Comparison of ENCODE assay signal across 11 mouse cellular contexts in the genomic region with DNA sequence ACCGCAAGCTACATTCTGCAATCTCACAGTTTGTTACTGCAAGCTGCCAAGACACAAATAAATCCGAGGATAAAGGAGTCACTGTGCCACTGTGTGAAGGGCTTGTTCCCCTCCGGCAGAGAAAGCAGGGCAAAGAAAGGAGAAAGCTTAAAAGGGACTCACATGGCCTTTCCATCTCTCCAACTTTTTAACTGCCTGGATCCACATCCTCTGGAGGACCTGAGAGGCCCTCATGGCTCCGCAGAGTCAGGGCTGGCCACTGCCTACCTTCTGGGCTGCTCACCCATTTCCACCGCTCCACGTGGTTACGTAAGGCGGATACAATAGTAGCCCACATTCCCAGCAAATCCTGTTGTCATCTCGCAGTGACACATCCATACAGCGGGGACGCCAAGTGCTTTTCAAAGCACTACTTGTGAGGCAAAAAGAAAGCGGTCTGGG.
DNase-seq lines count a peak whose midpoint lies in the region; ATAC-seq lines count a peak whose summit lies in the region.
"Had no signal": no experiment of that assay in that cellular context is flagged by ENCODE, and none has a peak within 500 bp of the region (broad histone marks: within the 10 kb centered on the region; RNA-seq: fewer than 3 reads in every experiment).

No protein-coding gene starts in this region.

- H3K4me3 ChIP-seq in hindbrain, embryonic 15.5 days = no peak overlapping the region
- no peak overlapping the region for H3K4me3 ChIP-seq in intestine, embryonic 16.5 days (ENCODE audit: low read length)
- H3K4me3 ChIP-seq: heart, embryonic 15.5 days had no signal

- H3K4me2 ChIP-seq in hindbrain, embryonic 15.5 days = peak overlapping the region; percentile 33
- no peak overlapping the region for H3K4me2 ChIP-seq in intestine, embryonic 16.5 days (ENCODE audit: low read depth, low read length)
- H3K4me2 ChIP-seq: heart, embryonic 15.5 days; liver, embryonic 11.5 days had no signal

- H3K4me1 ChIP-seq in hindbrain, embryonic 15.5 days (replicated peaks) = no peaks in the 10 kb centered on the region
- H3K4me1 ChIP-seq in intestine, embryonic 16.5 days (ENCODE audit: control insufficient read depth, insufficient read depth, low read length) = no peaks in the 10 kb centered on the region

- intact Hi-C loops in left cerebral cortex, postnatal 4 days (cut with DNase I) = no loop called here

- no peak overlapping the region for H3K9ac ChIP-seq in hindbrain, embryonic 15.5 days
- no peak overlapping the region for H3K9ac ChIP-seq in intestine, embryonic 16.5 days (ENCODE audit: low read depth, low read length)
- H3K9ac ChIP-seq: heart, embryonic 15.5 days had no signal

- H3K36me3 ChIP-seq in hindbrain, embryonic 15.5 days = no peaks in the 10 kb centered on the region
- no peaks in the 10 kb centered on the region for H3K36me3 ChIP-seq in intestine, embryonic 16.5 days (ENCODE audit: control insufficient read depth, insufficient read depth, low read length)

- no peaks in the 10 kb centered on the region for H3K9me3 ChIP-seq in hindbrain, embryonic 15.5 days
- no peaks in the 10 kb centered on the region for H3K9me3 ChIP-seq in intestine, embryonic 16.5 days (ENCODE audit: control insufficient read depth, low read length)
- H3K9me3 ChIP-seq: heart, embryonic 15.5 days had no signal

- H3K27me3 ChIP-seq in hindbrain, embryonic 15.5 days = no peaks in the 10 kb centered on the region
- no peaks in the 10 kb centered on the region for H3K27me3 ChIP-seq in intestine, embryonic 16.5 days (replicated peaks; ENCODE audit: control insufficient read depth, insufficient read depth, low read length)
- H3K27me3 ChIP-seq: heart, embryonic 15.5 days had no signal

- peak; percentile 50; the same call in 1 of the 2 replicates for ATAC-seq in hindbrain, embryonic 15.5 days (ENCODE audit: low FRiP score, low read depth)
- no peak for ATAC-seq in intestine, embryonic 16.5 days

- peak; percentile 19 for DNase-seq in cerebellum, adult 9-11 months
- no peak for DNase-seq in cerebellum, postnatal 4 days (ENCODE audit: low spot score in 2 of 2)
- DNase-seq in left cerebral cortex, postnatal 4 days = peak; percentile 30
- DNase-seq in telencephalon, adult 2 months (ENCODE audit: low read depth, low spot score) = peak; percentile 54
- DNase-seq in gastrocnemius, postnatal 10 days = no peak
- no peak for DNase-seq in urinary bladder, postnatal 14 days (ENCODE audit: low spot score)
- DNase-seq: thymus, postnatal 14 days had no signal

- H3K27ac ChIP-seq in hindbrain, embryonic 15.5 days (replicated peaks) = peak overlapping the region; percentile 72
- no peak overlapping the region for H3K27ac ChIP-seq in intestine, embryonic 16.5 days (ENCODE audit: low read length)
- H3K27ac ChIP-seq: heart, embryonic 15.5 days had no signal

- 67% methylated on average over 12 of the region's 12 CpGs for WGBS in hindbrain, embryonic 15.5 days
- whole genome bisulfite sequencing in intestine, embryonic 16.5 days = 81% methylated on average over 12 of the region's 12 CpGs

Comparison
In these comparisons a context has a peak if more than half of its experiments do, and no peak if none do; other contexts are left out.
1. DNase-seq: peak in cerebellum, adult 9-11 months (single experiment), left cerebral cortex, postnatal 4 days (single experiment) and telencephalon, adult 2 months (single experiment); none in cerebellum, postnatal 4 days (0 of 2), gastrocnemius, postnatal 10 days (single experiment) and urinary bladder, postnatal 14 days (single experiment).